ENCODE assay signal across 18 mouse cellular contexts in the genomic region with DNA sequence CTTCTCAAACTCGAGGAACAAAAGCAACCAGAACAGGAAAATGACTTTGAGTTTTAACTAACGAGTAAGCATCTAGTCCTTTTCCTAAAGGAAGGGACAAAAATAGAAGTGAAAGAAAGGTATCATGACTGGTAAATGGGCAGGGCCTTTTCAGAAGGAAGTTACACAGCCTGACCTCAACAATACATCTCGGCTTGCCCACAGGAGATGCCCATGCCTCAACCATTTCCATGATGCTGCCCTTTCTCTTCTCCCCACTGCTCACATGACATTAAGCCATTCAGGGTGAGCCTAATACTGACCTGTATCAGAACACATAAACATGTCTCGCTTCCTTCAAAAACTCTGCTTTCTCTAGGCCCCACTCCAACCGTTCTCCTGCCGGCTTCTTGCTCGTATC. TPM values are rescaled to one million over a fixed set of nuclear protein-coding genes. Genes with fewer than 3 reads are reported as not detected.
DNase-seq lines count a peak whose midpoint lies in the region; ATAC-seq and TF ChIP-seq lines count a peak whose summit lies in the region.
"Had no signal": no experiment of that assay in that cellular context is flagged by ENCODE, and none has a peak within 500 bp of the region (broad histone marks: within the 10 kb centered on the region; RNA-seq: fewer than 3 reads in every experiment).

No protein-coding gene starts in this region.

- TF ChIP-seq EP300 in stomach, postnatal 0 days (optimal IDR thresholded peaks at IDR 0.05): no peak

- peak overlapping the region; percentile 41 for H3K27ac ChIP-seq in gastrocnemius, adult 2 months
- peak overlapping the region; percentile 22; the same call in 1 of the 2 replicates for H3K27ac ChIP-seq in stomach, embryonic 16.5 days (ENCODE audit: low read length)
- H3K27ac ChIP-seq in stomach, postnatal 0 days (replicated peaks): no peak overlapping the region
- H3K27ac ChIP-seq in hindbrain, embryonic 14.5 days: no peak overlapping the region
- H3K27ac ChIP-seq: embryonic facial prominence, embryonic 13.5 days; forebrain, embryonic 12.5 days; hindbrain, embryonic 12.5 days; hindbrain, postnatal 0 days had no signal

- no peaks in the 10 kb centered on the region for H3K9me3 ChIP-seq in stomach, embryonic 16.5 days (replicated peaks; ENCODE audit: control insufficient read depth, low read length)
- no peaks in the 10 kb centered on the region for H3K9me3 ChIP-seq in stomach, postnatal 0 days (ENCODE audit: control insufficient read depth, low read length)
- no peaks in the 10 kb centered on the region for H3K9me3 ChIP-seq in megakaryocyte, embryonic 14.5 days
- no peaks in the 10 kb centered on the region for H3K9me3 ChIP-seq in hindbrain, embryonic 14.5 days (ENCODE audit: control insufficient read depth, low read length)
- H3K9me3 ChIP-seq: embryonic facial prominence, embryonic 13.5 days; forebrain, embryonic 12.5 days; heart, embryonic 12.5 days; hindbrain, embryonic 12.5 days had no signal

- WGBS in stomach, embryonic 16.5 days: 85% methylated on average over 7 of the region's 7 CpGs
- 78% methylated on average over 7 of the region's 7 CpGs for WGBS in stomach, postnatal 0 days
- WGBS in hindbrain, embryonic 14.5 days: 87% methylated on average over 7 of the region's 7 CpGs

- no peaks in the 10 kb centered on the region for H3K36me3 ChIP-seq in stomach, embryonic 16.5 days (ENCODE audit: control insufficient read depth, insufficient read depth, low read length)
- peaks cover 3% of the 10 kb centered on the region; the same call in 1 of the 2 replicates for H3K36me3 ChIP-seq in stomach, postnatal 0 days (ENCODE audit: control insufficient read depth, insufficient read depth, low read length)
- peaks cover 35% of the 10 kb centered on the region for H3K36me3 ChIP-seq in megakaryocyte, embryonic 14.5 days (replicated peaks; ENCODE audit: low read length)
- H3K36me3 ChIP-seq in splenic B cell, adult 2 months (ENCODE audit: control insufficient read depth, insufficient read depth, low read length, poor library complexity, severe bottlenecking): no peaks in the 10 kb centered on the region
- H3K36me3 ChIP-seq in hindbrain, embryonic 14.5 days (replicated peaks; ENCODE audit: control insufficient read depth, insufficient read depth): no peaks in the 10 kb centered on the region
- H3K36me3 ChIP-seq: embryonic facial prominence, embryonic 13.5 days; forebrain, embryonic 12.5 days; heart, embryonic 12.5 days; hindbrain, embryonic 12.5 days had no signal

- H3K4me2 ChIP-seq in stomach, embryonic 16.5 days (ENCODE audit: low read depth, low read length): no peak overlapping the region
- no peak overlapping the region for H3K4me2 ChIP-seq in stomach, postnatal 0 days (replicated peaks; ENCODE audit: low read depth)
- H3K4me2 ChIP-seq in hindbrain, embryonic 14.5 days (replicated peaks): no peak overlapping the region
- H3K4me2 ChIP-seq: embryonic facial prominence, embryonic 13.5 days; forebrain, embryonic 12.5 days; heart, embryonic 12.5 days; hindbrain, embryonic 12.5 days had no signal

- no peak overlapping the region for H3K4me3 ChIP-seq in gastrocnemius, adult 2 months
- no peak overlapping the region for H3K4me3 ChIP-seq in stomach, embryonic 16.5 days (replicated peaks; ENCODE audit: low read length)
- H3K4me3 ChIP-seq in stomach, postnatal 0 days (ENCODE audit: low read depth, low read length): no peak overlapping the region
- peak overlapping the region; percentile 74 for H3K4me3 ChIP-seq in megakaryocyte, embryonic 14.5 days (replicated peaks)
- H3K4me3 ChIP-seq in hindbrain, embryonic 14.5 days (replicated peaks; ENCODE audit: low read length): no peak overlapping the region
- H3K4me3 ChIP-seq: embryonic facial prominence, embryonic 13.5 days; forebrain, embryonic 12.5 days; heart, embryonic 12.5 days; hindbrain, embryonic 12.5 days had no signal

- H3K9ac ChIP-seq in stomach, embryonic 16.5 days (ENCODE audit: low read length): no peak overlapping the region
- H3K9ac ChIP-seq in stomach, postnatal 0 days (ENCODE audit: low read length): no peak overlapping the region
- no peak overlapping the region for H3K9ac ChIP-seq in hindbrain, embryonic 14.5 days
- H3K9ac ChIP-seq: embryonic facial prominence, embryonic 13.5 days; forebrain, embryonic 12.5 days; heart, embryonic 12.5 days; hindbrain, embryonic 12.5 days had no signal

- DNase-seq in gastrocnemius, adult 2 months: no peak
- no peak for DNase-seq in gastrocnemius, adult 8-10 months (ENCODE audit: low spot score in 2 of 2)
- DNase-seq in stomach, postnatal 0 days (ENCODE audit: low spot score): no peak
- peak; percentile 15 for DNase-seq in splenic B cell, adult 2 months (ENCODE audit: low read depth, low spot score)
- DNase-seq in frontal cortex, adult 2 months (ENCODE audit: extremely low spot score in 1 of 2, low spot score in 1 of 2): no peak
- no peak for DNase-seq in hindbrain, embryonic 14.5 days (ENCODE audit: low spot score)
- DNase-seq: adrenal gland, postnatal 25 days; cerebellum, adult 2 months; cerebellum, postnatal 14 days; gastrocnemius, postnatal 10 days; heart, postnatal 36 days had no signal

- H3K4me1 ChIP-seq in stomach, embryonic 16.5 days (ENCODE audit: control insufficient read depth, insufficient read depth, low read length): peaks cover 66% of the 10 kb centered on the region
- peaks cover 14% of the 10 kb centered on the region for H3K4me1 ChIP-seq in stomach, postnatal 0 days (replicated peaks; ENCODE audit: control insufficient read depth, insufficient read depth)
- H3K4me1 ChIP-seq in megakaryocyte, embryonic 14.5 days: peaks cover 97% of the 10 kb centered on the region
- H3K4me1 ChIP-seq in hindbrain, embryonic 14.5 days (replicated peaks; ENCODE audit: control insufficient read depth, insufficient read depth, low read length): 0 out of 2 replicates have a peak, but pooled peaks cover 11% of the 10 kb centered on the region

- intact Hi-C loops in gastrocnemius, adult 2 months (cut with DNase I): loop anchor here (10.0 kb wide), 2 partner anchors 261 to 781 kb away; no protein-coding TSS in a partner anchor

- no peak for ATAC-seq in stomach, embryonic 16.5 days (ENCODE audit: insufficient read depth, low FRiP score)
- ATAC-seq in stomach, postnatal 0 days (ENCODE audit: low FRiP score, low TSS enrichment): no peak
- no peak for ATAC-seq in hindbrain, embryonic 14.5 days (ENCODE audit: low FRiP score)
- ATAC-seq: hindbrain, postnatal 0 days had no signal

- no peak for TF ChIP-seq CTCF in gastrocnemius, adult 2 months (IDR thresholded peaks at IDR 0.05)
- no peak for TF ChIP-seq CTCF in stomach, postnatal 0 days (IDR thresholded peaks at IDR 0.05; ENCODE audit: low read depth)

- H3K27me3 ChIP-seq in stomach, embryonic 16.5 days (ENCODE audit: control insufficient read depth, insufficient read depth, low read length): no peaks in the 10 kb centered on the region
- H3K27me3 ChIP-seq in stomach, postnatal 0 days (ENCODE audit: control insufficient read depth, insufficient read depth, low read length): no peaks in the 10 kb centered on the region
- no peaks in the 10 kb centered on the region for H3K27me3 ChIP-seq in megakaryocyte, embryonic 14.5 days (replicated peaks)
- H3K27me3 ChIP-seq in splenic B cell, adult 2 months (ENCODE audit: control insufficient read depth, insufficient read depth, low read length, poor library complexity, severe bottlenecking): no peaks in the 10 kb centered on the region
- H3K27me3 ChIP-seq in hindbrain, embryonic 14.5 days (ENCODE audit: control insufficient read depth, insufficient read depth, low read length): no peaks in the 10 kb centered on the region
- H3K27me3 ChIP-seq: embryonic facial prominence, embryonic 13.5 days; heart, embryonic 12.5 days; hindbrain, embryonic 12.5 days had no signal

RNA-seq across cellular contexts. Expression of a gene that starts 33.8 kb away (rescaled TPM):
- total RNA-seq in gastrocnemius, adult 2 months (2021): 10 to 100 TPM; 41.3 to 52.1 TPM
- total RNA-seq in gastrocnemius, adult 8-10 months (2022): 10 to 100 TPM; 17.8 to 64.2 (median 20.3) TPM
- 53.0 and 59.5 TPM in 2 replicates for polyA plus RNA-seq in stomach, embryonic 16.5 days (2015; fragmentation: Nextera tagmentation; extraction: Ambion mirVana)
- polyA plus RNA-seq in stomach, postnatal 0 days (2015; fragmentation: Nextera tagmentation; extraction: Ambion mirVana): 36.0 and 44.6 TPM in 2 replicates
- 3.9 and 4.2 TPM in 2 replicates for polyA plus RNA-seq in megakaryocyte, embryonic 14.5 days (2012; ENCODE audit: insufficient read depth, low replicate concordance)
- polyA plus RNA-seq in frontal cortex, adult 2 months (2012; rRNA removed): 49.5 and 49.6 TPM in 2 replicates
- polyA plus RNA-seq in hindbrain, embryonic 14.5 days (2014; fragmentation: Nextera tagmentation; extraction: Ambion mirVana): 86.7 and 94.5 TPM in 2 replicates

Comparison
In these comparisons a context has a peak if more than half of its experiments do, and no peak if none do; other contexts are left out.
1. H3K27ac ChIP-seq: peak in gastrocnemius, adult 2 months (single experiment) and stomach, embryonic 16.5 days (single experiment); none in stomach, postnatal 0 days (single experiment) and hindbrain, embryonic 14.5 days (single experiment).